Mouse (Mus musculus) heart, adult 2 months (tissue): Measurements from ENCODE around the gene Luzp1.

Source experiments
- CTCF ChIP-seq: fragments of 200-600 bp; IDR thresholded peaks from 2 replicates; pipeline ENCODE4 v1.8.1; 2022; ENCODE audit warnings: antibody characterized with exemption, mild to moderate bottlenecking, moderate library complexity
- EP300 ChIP-seq: fragments of 200-500 bp; IDR thresholded peaks from 2 replicates; pipeline ENCODE4 v1.6.1; 2011; ENCODE audit warnings: low read depth, low read length, control low read depth; ENCODE audit not compliant: insufficient read depth
- POLR2A ChIP-seq: fragments of 200-500 bp; IDR thresholded peaks from 2 replicates; pipeline ENCODE4 v1.6.1; 2011; ENCODE audit warnings: mild to moderate bottlenecking, low read depth, low read length, control low read depth; ENCODE audit not compliant: insufficient read depth

- no peak for TF ChIP-seq CTCF
- no peak for TF ChIP-seq POLR2A
- TF ChIP-seq EP300: no peak
Observed at GRCm38 (mm10) chr4:136602018-136602554, 132.5 kb downstream of the Luzp1 start.
